Mouse (Mus musculus): ENCODE data around the gene Apol7e. TPM values are rescaled to one million over a fixed set of nuclear protein-coding genes. Genes with fewer than 3 reads are reported as not detected.

Gene Apol7e
- polyA plus RNA-seq, 1 experiment from 2014 or later: not detected

DNA sequence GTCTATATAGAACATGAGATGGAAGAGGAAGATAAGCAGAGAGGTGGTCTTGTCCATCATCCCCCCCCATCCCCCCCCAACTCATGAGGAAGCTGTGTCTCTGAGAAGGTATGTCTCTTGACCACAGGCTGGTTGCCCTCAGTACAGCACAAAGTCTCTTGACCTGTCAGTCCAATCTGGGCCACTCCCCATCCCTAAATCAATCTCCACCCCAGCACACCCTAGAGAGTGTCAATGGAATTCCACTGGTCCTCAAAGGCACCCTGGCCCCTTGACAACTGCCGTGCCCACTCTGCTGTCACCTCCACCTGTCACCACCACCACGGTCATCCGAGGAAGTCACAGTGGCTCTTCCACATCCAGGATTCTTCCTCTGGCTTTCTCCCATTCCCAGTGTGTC, 49.8 kb downstream of the Apol7e start:
- Histone ChIP-seq H3K9me3 (no peaks in the 10 kb centered on the region), H3K36me3 (replicated peaks) (no peaks in the 10 kb centered on the region), H3K9ac (no peak overlapping the region), H3K4me1 (no peaks in the 10 kb centered on the region), H3K27me3 (replicated peaks) (no peaks in the 10 kb centered on the region), H3K4me2 (no peak overlapping the region), H3K27ac (no peak overlapping the region), H3K4me3 (no peak overlapping the region)
- 90% methylated on average over 3 of the region's 3 CpGs for WGBS
- ATAC-seq (replicated peaks): no peak

DNA sequence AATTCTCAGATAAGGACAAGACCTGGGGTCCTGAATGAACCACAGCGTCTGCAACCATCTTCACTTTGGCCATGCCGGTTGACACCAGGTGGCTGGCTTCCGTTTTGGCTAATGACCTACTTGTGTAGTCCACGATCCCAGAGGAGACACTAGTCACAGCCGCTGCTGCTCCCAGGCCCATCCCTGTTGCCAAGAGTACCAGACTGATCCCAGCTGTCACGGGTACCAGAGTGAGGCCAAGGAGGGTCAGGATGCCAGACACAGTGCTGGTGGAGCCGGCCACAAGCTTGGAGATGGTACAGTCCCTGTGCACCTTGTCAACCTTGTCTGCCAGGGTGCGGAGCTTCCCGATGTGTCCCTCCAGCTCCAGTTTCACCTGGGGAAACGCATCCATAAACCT, 51.1 kb downstream of the Apol7e start:
- Histone ChIP-seq H3K4me3 (no peak overlapping the region), H3K27ac (no peak overlapping the region), H3K9ac (no peak overlapping the region), H3K36me3 (replicated peaks) (no peaks in the 10 kb centered on the region), H3K9me3 (no peaks in the 10 kb centered on the region), H3K27me3 (replicated peaks) (no peaks in the 10 kb centered on the region), H3K4me2 (no peak overlapping the region), H3K4me1 (no peaks in the 10 kb centered on the region)
- 93% methylated on average over 10 of the region's 10 CpGs for WGBS
- ATAC-seq (replicated peaks): no peak

DNA sequence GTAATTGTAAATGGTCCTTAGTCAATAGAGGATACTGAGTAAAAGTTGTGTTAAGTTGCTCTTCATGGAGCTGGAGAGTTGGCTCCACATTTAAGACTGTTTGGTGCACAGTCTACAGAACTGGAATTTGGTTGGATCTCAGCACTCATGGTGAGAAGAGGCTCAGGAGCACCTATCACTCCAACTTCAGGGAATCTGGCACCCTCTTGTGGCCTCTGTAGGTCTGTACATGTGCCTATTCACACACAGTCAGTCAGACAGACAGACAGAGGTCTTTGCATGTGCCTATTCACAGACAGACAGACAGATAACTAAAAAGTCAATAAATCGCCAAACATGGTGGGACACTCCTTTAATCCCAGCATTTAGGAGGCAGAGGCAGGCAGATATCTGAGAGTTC, 51.8 kb downstream of the Apol7e start:
- ATAC-seq (replicated peaks): no peak
- H3K4me1 ChIP-seq: no peaks in the 10 kb centered on the region
- H3K4me3 ChIP-seq: no peak overlapping the region
- no peak overlapping the region for H3K4me2 ChIP-seq
- 35% methylated on average over 1 of the region's 1 CpGs for WGBS
- no peaks in the 10 kb centered on the region for H3K36me3 ChIP-seq (replicated peaks)
- H3K27ac ChIP-seq: no peak overlapping the region
- H3K9ac ChIP-seq: no peak overlapping the region
- no peaks in the 10 kb centered on the region for H3K9me3 ChIP-seq
- H3K27me3 ChIP-seq (replicated peaks): no peaks in the 10 kb centered on the region

DNA sequence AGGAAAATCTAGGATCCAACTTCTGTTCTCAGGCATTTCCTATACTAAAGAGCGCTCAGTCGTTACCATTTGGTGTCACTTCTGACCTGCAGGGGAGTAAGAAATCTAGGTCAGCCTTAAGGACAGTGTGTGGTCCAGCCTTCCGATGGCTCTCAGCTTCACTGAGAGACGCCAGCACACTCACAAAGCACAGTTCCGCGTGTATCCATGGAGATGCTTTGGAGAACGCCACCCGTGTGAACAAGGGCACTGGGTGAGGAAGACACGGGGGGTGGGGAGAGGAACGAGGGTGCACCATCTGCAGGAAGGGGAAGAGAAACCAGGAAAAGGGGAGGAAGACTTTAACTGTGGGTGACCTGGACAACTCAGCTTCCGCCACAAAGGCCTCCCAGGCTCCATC, 53.8 kb downstream of the Apol7e start:
- 51% methylated on average over 11 of the region's 11 CpGs for WGBS
- Histone ChIP-seq H3K4me3 (no peak overlapping the region), H3K4me2 (no peak overlapping the region), H3K9me3 (no peaks in the 10 kb centered on the region), H3K27ac (no peak overlapping the region), H3K9ac (no peak overlapping the region), H3K27me3 (replicated peaks) (no peaks in the 10 kb centered on the region), H3K4me1 (no peaks in the 10 kb centered on the region), H3K36me3 (replicated peaks) (no peaks in the 10 kb centered on the region)
- ATAC-seq (replicated peaks): no peak

DNA sequence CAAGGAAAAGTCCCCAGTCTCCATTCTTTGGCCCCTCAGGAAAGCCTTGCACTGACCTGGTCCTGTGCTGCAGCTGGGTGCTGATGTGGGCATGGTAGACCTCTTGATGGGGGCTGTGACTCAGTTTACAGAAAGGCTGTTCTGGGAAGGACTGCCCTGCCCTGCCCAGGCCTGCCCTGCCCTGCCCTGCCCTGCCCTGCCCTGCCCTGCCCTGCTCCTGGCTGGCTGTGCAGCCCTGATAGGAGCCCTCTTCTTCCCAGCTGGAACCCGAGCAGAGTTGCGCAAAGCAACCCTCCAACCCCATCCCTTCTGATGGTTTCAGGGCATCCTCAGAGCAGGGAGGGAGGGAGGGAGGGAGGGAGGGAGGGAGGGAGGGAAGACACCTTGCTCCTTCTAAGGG, 56.5 kb downstream of the Apol7e start:
- Histone ChIP-seq H3K4me3 (no peak overlapping the region), H3K36me3 (replicated peaks) (no peaks in the 10 kb centered on the region), H3K9me3 (no peaks in the 10 kb centered on the region), H3K4me1 (no peaks in the 10 kb centered on the region), H3K9ac (no peak overlapping the region), H3K27me3 (replicated peaks) (no peaks in the 10 kb centered on the region), H3K4me2 (no peak overlapping the region), H3K27ac (no peak overlapping the region)
- no peak for ATAC-seq (replicated peaks)
- 65% methylated on average over 2 of the region's 2 CpGs for WGBS

DNA sequence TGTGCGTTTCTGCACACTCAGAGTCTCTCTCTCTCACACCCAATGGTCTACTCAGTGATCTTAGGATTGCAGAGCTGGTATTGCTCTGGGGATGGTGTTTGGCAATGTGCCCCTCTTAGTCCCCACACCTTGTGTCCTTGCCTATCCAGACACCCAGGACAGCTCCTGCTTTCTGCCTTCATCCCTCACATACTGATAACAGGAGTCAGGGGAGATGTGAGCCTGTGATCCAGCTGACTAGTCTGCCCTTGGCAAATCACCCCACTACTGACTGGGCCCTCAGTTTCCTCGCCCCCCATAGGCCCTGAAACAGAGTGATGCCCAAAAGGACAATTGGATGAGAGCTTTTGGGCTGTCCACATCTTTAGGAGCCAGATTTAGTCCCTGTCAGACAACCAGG, 57.4 kb downstream of the Apol7e start:
- H3K9ac ChIP-seq: no peak overlapping the region
- H3K36me3 ChIP-seq (replicated peaks): no peaks in the 10 kb centered on the region; the same call in 1 of the 2 replicates
- no peak overlapping the region for H3K27ac ChIP-seq
- H3K4me3 ChIP-seq: no peak overlapping the region
- WGBS: 67% methylated on average over 2 of the region's 2 CpGs
- no peaks in the 10 kb centered on the region for H3K4me1 ChIP-seq
- no peak overlapping the region for H3K4me2 ChIP-seq
- no peak for ATAC-seq (replicated peaks)
- H3K27me3 ChIP-seq (replicated peaks): no peaks in the 10 kb centered on the region
- H3K9me3 ChIP-seq: no peaks in the 10 kb centered on the region

DNA sequence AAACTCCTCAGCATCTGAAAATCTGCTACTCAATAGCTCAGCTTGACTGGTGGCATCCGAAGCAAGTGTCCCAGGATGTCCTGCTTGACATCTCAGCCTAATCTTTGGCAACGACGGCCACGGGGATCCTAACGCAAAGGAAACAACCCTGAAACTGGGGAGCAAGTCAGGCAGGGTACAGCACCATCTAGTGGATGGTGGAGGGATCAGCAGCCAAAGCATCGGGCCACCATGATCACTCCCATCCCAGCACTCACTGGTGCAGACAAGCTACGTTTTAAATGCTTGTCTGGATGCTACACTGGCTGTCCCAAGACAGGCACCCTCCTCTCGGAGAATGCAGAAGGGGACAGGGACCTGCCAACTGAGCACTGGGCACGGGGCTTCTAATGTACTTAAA, 58.2 kb downstream of the Apol7e start, which contains the start of gene Apol8:
Gene Apol8 (minus strand): TSS at position 156 of the 400 bp plus-strand sequence.
- ATAC-seq (replicated peaks): no peak
- Histone ChIP-seq H3K27ac (no peak within 1 kb of the TSS), H3K9me3 (no peaks in the 10 kb centered on the region), H3K4me3 (no peak within 1 kb of the TSS), H3K36me3 (replicated peaks) (no peaks in the 10 kb centered on the region; the same call in 1 of the 2 replicates), H3K27me3 (replicated peaks) (no peaks in the 10 kb centered on the region), H3K9ac (no peak within 1 kb of the TSS), H3K4me1 (no peaks in the 10 kb centered on the region), H3K4me2 (no peak within 1 kb of the TSS)
- WGBS: 10% methylated on average over 9 of the region's 9 CpGs

DNA sequence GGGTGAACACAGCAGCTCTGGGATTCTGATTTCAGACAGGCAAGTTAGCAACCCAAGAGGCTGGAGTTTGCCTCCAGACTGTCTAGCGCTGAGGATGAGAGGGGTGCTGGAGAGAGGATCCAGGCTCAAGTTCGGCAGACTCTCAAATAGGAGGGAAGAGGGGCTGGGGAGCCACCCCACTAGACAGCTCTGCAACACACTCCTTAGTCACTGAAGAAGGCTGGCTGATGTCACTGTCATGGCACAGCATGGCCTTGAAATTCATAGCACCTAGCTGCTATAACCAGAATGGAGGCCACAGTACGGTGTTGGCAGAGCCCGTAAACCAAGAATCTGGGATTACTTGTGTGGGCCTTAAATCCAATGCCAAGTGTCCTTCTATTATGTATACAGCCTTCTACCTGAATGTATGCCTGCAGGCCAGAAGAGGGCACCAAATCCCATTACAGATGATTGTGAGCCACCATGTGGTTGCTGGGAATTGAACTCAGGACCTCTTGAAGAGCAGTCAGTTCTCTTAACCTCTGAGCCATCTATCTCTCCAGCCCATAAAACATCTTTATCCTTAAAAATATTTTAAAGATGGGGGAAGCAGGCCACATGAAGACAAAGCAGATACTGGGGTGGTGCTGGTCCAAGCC, 59.0 kb downstream of the Apol7e start:
- Histone ChIP-seq H3K4me1 (no peaks in the 10 kb centered on the region), H3K4me2 (no peak overlapping the region), H3K9ac (no peak overlapping the region), H3K27ac (no peak overlapping the region), H3K4me3 (no peak overlapping the region), H3K36me3 (replicated peaks) (peaks cover 5% of the 10 kb centered on the region; the same call in 1 of the 2 replicates), H3K9me3 (no peaks in the 10 kb centered on the region), H3K27me3 (replicated peaks) (no peaks in the 10 kb centered on the region)
- WGBS: 86% methylated on average over 4 of the region's 4 CpGs
- no peak for ATAC-seq (replicated peaks)

DNA sequence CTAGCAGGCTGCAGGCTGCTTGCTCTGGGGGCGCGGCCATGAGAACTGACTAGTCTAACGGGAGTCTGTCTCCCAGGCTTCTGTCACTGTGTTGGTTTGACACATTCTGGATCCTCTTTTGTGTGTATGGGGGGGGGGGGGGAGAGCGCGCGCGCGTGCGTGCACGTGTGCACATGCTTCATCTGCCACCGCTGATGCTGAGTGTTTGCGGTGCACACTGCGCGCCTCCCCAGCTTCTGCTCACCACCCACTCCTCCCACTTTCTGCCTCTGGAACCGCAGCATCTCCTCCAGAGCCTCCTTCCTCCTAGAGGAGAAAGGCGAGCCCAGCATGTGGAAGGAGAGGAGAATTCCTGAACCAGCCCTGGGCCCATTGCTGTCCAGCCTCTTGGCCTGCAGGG, 61.4 kb downstream of the Apol7e start:
- H3K36me3 ChIP-seq (replicated peaks): peaks cover 6% of the 10 kb centered on the region; the same call in 1 of the 2 replicates
- WGBS: 95% methylated on average over 16 of the region's 16 CpGs
- no peaks in the 10 kb centered on the region for H3K9me3 ChIP-seq
- no peaks in the 10 kb centered on the region for H3K4me1 ChIP-seq
- H3K4me2 ChIP-seq: no peak overlapping the region
- no peaks in the 10 kb centered on the region for H3K27me3 ChIP-seq (replicated peaks)
- no peak overlapping the region for H3K9ac ChIP-seq
- no peak for ATAC-seq (replicated peaks)
- H3K4me3 ChIP-seq: no peak overlapping the region
- no peak overlapping the region for H3K27ac ChIP-seq

DNA sequence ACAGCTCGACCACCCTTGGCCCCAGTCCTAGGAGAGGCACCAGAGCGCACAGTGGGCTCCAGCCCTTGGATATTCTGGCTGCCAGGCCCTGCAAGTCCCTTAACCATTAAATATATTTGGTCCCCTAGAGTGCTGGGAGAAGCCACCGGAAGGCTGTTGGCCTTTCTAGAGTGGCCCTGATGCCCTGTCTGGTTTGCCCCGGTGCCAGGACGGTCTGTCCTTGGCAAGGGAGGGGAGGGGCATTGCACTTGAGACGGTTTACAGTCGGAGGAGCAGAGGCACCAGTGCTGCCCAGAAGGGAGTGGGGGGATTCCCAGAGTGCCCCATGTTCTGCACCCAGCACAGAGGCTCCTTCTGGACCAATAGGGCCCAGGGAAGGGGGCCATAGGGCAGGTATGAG, 62.4 kb downstream of the Apol7e start:
- no peak overlapping the region for H3K4me3 ChIP-seq
- H3K9me3 ChIP-seq: no peaks in the 10 kb centered on the region
- H3K9ac ChIP-seq: no peak overlapping the region
- WGBS: 96% methylated on average over 7 of the region's 7 CpGs
- H3K4me1 ChIP-seq: no peaks in the 10 kb centered on the region
- H3K27ac ChIP-seq: no peak overlapping the region
- H3K4me2 ChIP-seq: no peak overlapping the region
- no peak for ATAC-seq (replicated peaks)
- no peaks in the 10 kb centered on the region for H3K27me3 ChIP-seq (replicated peaks)
- peaks cover 13% of the 10 kb centered on the region; the same call in 1 of the 2 replicates for H3K36me3 ChIP-seq (replicated peaks)

DNA sequence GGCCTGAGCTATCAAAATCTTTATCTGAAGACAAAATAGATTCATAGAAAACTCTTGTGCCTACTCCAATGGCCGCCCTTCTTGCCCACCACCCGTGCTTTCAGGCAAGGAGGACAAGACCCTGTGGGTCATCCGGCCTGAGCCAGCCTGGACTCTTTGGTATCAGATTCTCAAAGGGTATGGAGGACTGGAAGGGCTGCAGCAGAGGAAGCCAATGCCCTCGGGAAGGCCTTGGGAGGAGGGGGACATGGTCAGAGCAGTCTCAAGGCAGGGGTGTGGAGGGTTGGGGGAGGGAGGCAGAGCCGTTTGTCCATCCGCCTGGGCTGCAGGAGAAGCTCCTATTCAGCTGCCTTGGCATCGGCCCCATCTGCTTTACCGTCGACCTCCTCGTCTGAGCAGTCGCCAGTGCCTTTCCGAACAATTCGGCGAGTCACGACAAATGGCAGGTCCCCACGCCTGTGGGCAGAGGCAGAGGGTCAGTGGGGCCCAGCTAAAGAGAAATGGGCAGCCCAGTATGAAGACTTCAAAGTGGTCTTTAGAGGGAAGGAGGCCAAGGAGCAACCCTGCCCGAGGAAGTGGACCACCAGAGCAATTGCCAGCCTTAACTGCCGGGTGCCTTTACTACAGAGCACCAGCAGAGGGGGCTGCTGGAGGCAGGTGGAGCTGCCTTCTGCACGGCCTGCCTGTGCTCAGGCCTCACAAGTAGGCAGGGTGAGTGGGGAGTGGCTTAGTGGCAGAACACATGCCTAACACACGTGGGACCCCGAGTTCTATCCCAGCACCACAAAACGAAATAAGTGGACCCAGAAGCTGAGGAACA, 63.1 kb downstream of the Apol7e start:
- peaks cover 13% of the 10 kb centered on the region; the same call in 1 of the 2 replicates for H3K36me3 ChIP-seq (replicated peaks)
- ATAC-seq (replicated peaks): no peak
- 81% methylated on average over 22 of the region's 22 CpGs for WGBS

DNA sequence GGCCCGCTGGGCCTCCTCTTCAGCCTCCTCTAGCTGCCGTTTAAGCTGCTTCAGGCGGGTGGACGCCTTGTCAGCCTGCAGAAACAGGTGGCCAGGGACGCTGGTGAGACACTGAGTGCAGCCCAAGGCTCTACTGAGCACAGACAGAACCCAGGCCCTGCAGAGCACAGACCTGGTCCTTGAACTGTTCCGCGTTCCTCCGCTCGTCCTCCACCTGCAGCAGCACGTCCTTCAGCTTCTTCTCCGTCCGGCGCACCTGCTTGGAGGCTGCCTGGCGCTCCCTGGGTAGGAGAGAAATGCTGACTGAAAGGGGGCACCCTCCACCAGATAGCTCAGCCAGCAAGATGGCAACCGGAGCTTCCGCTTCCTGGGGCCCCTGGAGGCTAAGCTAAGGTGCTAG, 64.4 kb downstream of the Apol7e start:
- no peaks in the 10 kb centered on the region for H3K27me3 ChIP-seq (replicated peaks)
- H3K9me3 ChIP-seq: no peaks in the 10 kb centered on the region
- H3K27ac ChIP-seq: no peak overlapping the region
- H3K4me2 ChIP-seq: no peak overlapping the region
- peaks cover 18% of the 10 kb centered on the region for H3K36me3 ChIP-seq (replicated peaks)
- ATAC-seq (replicated peaks): no peak
- H3K4me1 ChIP-seq: no peaks in the 10 kb centered on the region
- WGBS: 92% methylated on average over 16 of the region's 16 CpGs
- no peak overlapping the region for H3K9ac ChIP-seq
- H3K4me3 ChIP-seq: no peak overlapping the region

More for the DNA sequence above, 63.1 kb downstream of the Apol7e start:
- no peak overlapping the region for H3K4me3 ChIP-seq
- no peak overlapping the region for H3K27ac ChIP-seq
- H3K9me3 ChIP-seq: no peaks in the 10 kb centered on the region
- H3K4me1 ChIP-seq: no peaks in the 10 kb centered on the region
- H3K9ac ChIP-seq: no peak overlapping the region
- no peaks in the 10 kb centered on the region for H3K27me3 ChIP-seq (replicated peaks)
- H3K4me2 ChIP-seq: no peak overlapping the region

DNA sequence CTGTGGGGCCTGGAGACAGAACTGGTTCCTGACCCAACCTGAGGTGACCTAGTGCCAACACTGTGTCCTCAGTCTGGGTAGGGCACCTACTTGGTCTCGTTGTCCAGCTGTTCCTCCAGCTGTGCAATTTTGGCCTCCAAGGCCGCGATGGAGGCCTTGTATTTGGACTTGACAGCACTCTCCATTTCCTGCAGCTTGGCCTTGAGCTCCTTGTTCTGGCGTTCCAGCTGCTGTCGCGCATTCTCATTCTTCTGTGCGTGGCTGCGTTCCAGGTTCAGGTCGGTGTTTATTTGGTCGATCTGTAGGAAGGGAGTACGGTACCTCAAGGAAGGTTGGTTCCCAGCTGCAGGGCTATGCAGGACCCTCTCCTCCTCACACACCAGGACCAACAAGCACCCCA, 65.0 kb downstream of the Apol7e start:
- no peaks in the 10 kb centered on the region for H3K9me3 ChIP-seq
- H3K4me3 ChIP-seq: no peak overlapping the region
- ATAC-seq (replicated peaks): no peak
- no peak overlapping the region for H3K27ac ChIP-seq
- H3K4me2 ChIP-seq: no peak overlapping the region
- no peaks in the 10 kb centered on the region for H3K4me1 ChIP-seq
- H3K9ac ChIP-seq: no peak overlapping the region
- H3K36me3 ChIP-seq (replicated peaks): peaks cover 23% of the 10 kb centered on the region
- no peaks in the 10 kb centered on the region for H3K27me3 ChIP-seq (replicated peaks)
- 93% methylated on average over 11 of the region's 11 CpGs for WGBS
